Mouse (Mus musculus) neutrophil, adult 5-6 weeks (primary cell): ENCODE measurements at regions not wholly inside any gene's neighbourhood (a gene's known extent, or its start where the extent isn't known, plus 50 kb on each side); places are given as distances from the start of the nearest gene placed in this dataset.

Experiments
- ATAC-seq: fragments of 151-379, 151-347 bp; 2 replicates; pipeline ENCODE4 v1.8.0; 2017; ENCODE audit warnings: mild to moderate bottlenecking, moderate TSS enrichment; ENCODE audit not compliant: insufficient number of reproducible peaks, poor library complexity, low FRiP score, severe bottlenecking; ENCODE audit errors: extremely low read depth

GRCm38 (mm10) chr9:90385047-90385446, 114.4 kb upstream of the Tbc1d2b start:
- no peak for ATAC-seq

GRCm38 (mm10) chr9:90380099-90380498, 109.5 kb upstream of the Tbc1d2b start:
- no peak for ATAC-seq

- ATAC-seq: no peak
These were observed 99.0 kb upstream of the Tbc1d2b start for GRCm38 (mm10) chr9:90369568-90369967.

GRCm38 (mm10) chr9:90367745-90368144, 97.1 kb upstream of the Tbc1d2b start:
- no peak for ATAC-seq

- ATAC-seq: no peak
These were observed 55.9 kb upstream of the Tbc1d2b start for GRCm38 (mm10) chr9:90326531-90326930.
